Mouse (Mus musculus): ENCODE measurements around the gene Iqgap1. TPM values are rescaled to one million over a fixed set of nuclear protein-coding genes. Genes with fewer than 3 reads are reported as not detected.
A peak's percentile ranks its signal among the peaks of the same experiment; 100 is the strongest.

The Iqgap1 gene
- total and polyA plus RNA-seq, 2 experiments from 2014 or later, result 23.6 to 39.8 TPM

GRCm38 (mm10) chr7:80696903-80697302 lies 128.9 kb downstream of the Iqgap1 start:
- Histone ChIP-seq H3K27me3 (ENCODE audit: control insufficient read depth, insufficient read depth, low read length) (no peaks in the 10 kb centered on the region), H3K4me1 (ENCODE audit: control insufficient read depth, insufficient read depth) (no peaks in the 10 kb centered on the region), H3K4me2 (ENCODE audit: low read depth, low read length) (no peak overlapping the region), H3K9ac (replicated peaks; ENCODE audit: low read depth, low read length) (no peak overlapping the region), H3K9me3 (replicated peaks; ENCODE audit: control insufficient read depth, low read length) (no peaks in the 10 kb centered on the region), H3K4me3 (ENCODE audit: low read depth, low read length) (no peak overlapping the region), H3K27ac (ENCODE audit: low read depth) (no peak overlapping the region), H3K36me3 (replicated peaks; ENCODE audit: control insufficient read depth, insufficient read depth, low read length) (no peaks in the 10 kb centered on the region)
- ATAC-seq (ENCODE audit: insufficient read depth, low read depth) (no peak), DNase-seq (ENCODE audit: low spot score) (no peak)
- 38% methylated on average over 4 of the region's 4 CpGs for WGBS
- no peak for TF ChIP-seq EP300 (IDR thresholded peaks at IDR 0.05; ENCODE audit: low read depth)

- Histone ChIP-seq H3K9ac (replicated peaks; ENCODE audit: low read depth, low read length) (no peak overlapping the region), H3K4me1 (ENCODE audit: control insufficient read depth, insufficient read depth) (no peaks in the 10 kb centered on the region), H3K4me3 (ENCODE audit: low read depth, low read length) (no peak overlapping the region), H3K36me3 (replicated peaks; ENCODE audit: control insufficient read depth, insufficient read depth, low read length) (no peaks in the 10 kb centered on the region), H3K27me3 (ENCODE audit: control insufficient read depth, insufficient read depth, low read length) (no peaks in the 10 kb centered on the region), H3K4me2 (ENCODE audit: low read depth, low read length) (no peak overlapping the region), H3K27ac (ENCODE audit: low read depth) (no peak overlapping the region), H3K9me3 (replicated peaks; ENCODE audit: control insufficient read depth, low read length) (no peaks in the 10 kb centered on the region)
- TF ChIP-seq EP300 (IDR thresholded peaks at IDR 0.05; ENCODE audit: low read depth), result no peak
- TF ChIP-seq CTCF (IDR thresholded peaks at IDR 0.05; ENCODE audit: low read depth), result no peak
- no peak for DNase-seq (ENCODE audit: low spot score)
- no peak for ATAC-seq (ENCODE audit: insufficient read depth, low read depth)
- WGBS, result 20% methylated on average over 1 of the region's 1 CpGs
Measured at GRCm38 (mm10) chr7:80696334-80696733, 129.4 kb downstream of the Iqgap1 start.

GRCm38 (mm10) chr7:80692472-80692871 lies 133.3 kb downstream of the Iqgap1 start:
- DNase-seq (ENCODE audit: low spot score) (no peak), ATAC-seq (ENCODE audit: insufficient read depth, low read depth) (no peak)
- no peak overlapping the region for H3K27ac ChIP-seq (ENCODE audit: low read depth)
- no peaks in the 10 kb centered on the region for H3K36me3 ChIP-seq (replicated peaks; ENCODE audit: control insufficient read depth, insufficient read depth, low read length)
- no peaks in the 10 kb centered on the region for H3K9me3 ChIP-seq (replicated peaks; ENCODE audit: control insufficient read depth, low read length)
- no peak overlapping the region for H3K9ac ChIP-seq (replicated peaks; ENCODE audit: low read depth, low read length)
- H3K4me2 ChIP-seq (ENCODE audit: low read depth, low read length), result no peak overlapping the region
- H3K4me1 ChIP-seq (ENCODE audit: control insufficient read depth, insufficient read depth), result peaks cover 3% of the 10 kb centered on the region; the same call in 1 of the 2 replicates
- no peaks in the 10 kb centered on the region for H3K27me3 ChIP-seq (ENCODE audit: control insufficient read depth, insufficient read depth, low read length)
- H3K4me3 ChIP-seq (ENCODE audit: low read depth, low read length), result no peak overlapping the region
- 92% methylated on average over 9 of the region's 9 CpGs for WGBS
- TF ChIP-seq EP300 (IDR thresholded peaks at IDR 0.05; ENCODE audit: low read depth) (no peak), CTCF (IDR thresholded peaks at IDR 0.05; ENCODE audit: low read depth) (no peak)

GRCm38 (mm10) chr7:80691131-80691530 lies 134.6 kb downstream of the Iqgap1 start:
- no peaks in the 10 kb centered on the region for H3K9me3 ChIP-seq (replicated peaks; ENCODE audit: control insufficient read depth, low read length)
- 64% methylated on average over 6 of the region's 6 CpGs for WGBS
- no peaks in the 10 kb centered on the region for H3K27me3 ChIP-seq (ENCODE audit: control insufficient read depth, insufficient read depth, low read length)
- H3K36me3 ChIP-seq (replicated peaks; ENCODE audit: control insufficient read depth, insufficient read depth, low read length), result no peaks in the 10 kb centered on the region
- H3K27ac ChIP-seq (ENCODE audit: low read depth), result no peak overlapping the region
- DNase-seq (ENCODE audit: low spot score), result no peak
- no peak overlapping the region for H3K9ac ChIP-seq (replicated peaks; ENCODE audit: low read depth, low read length)
- TF ChIP-seq EP300 (IDR thresholded peaks at IDR 0.05; ENCODE audit: low read depth) (no peak), CTCF (IDR thresholded peaks at IDR 0.05; ENCODE audit: low read depth) (no peak)
- ATAC-seq (ENCODE audit: insufficient read depth, low read depth), result no peak
- H3K4me2 ChIP-seq (ENCODE audit: low read depth, low read length), result no peak overlapping the region
- H3K4me3 ChIP-seq (ENCODE audit: low read depth, low read length), result no peak overlapping the region
- H3K4me1 ChIP-seq (ENCODE audit: control insufficient read depth, insufficient read depth), result peaks cover 6% of the 10 kb centered on the region; the same call in 1 of the 2 replicates

- TF ChIP-seq CTCF (IDR thresholded peaks at IDR 0.05; ENCODE audit: low read depth), result no peak
- TF ChIP-seq EP300 (IDR thresholded peaks at IDR 0.05; ENCODE audit: low read depth), result no peak
- ATAC-seq (ENCODE audit: insufficient read depth, low read depth) (no peak), DNase-seq (ENCODE audit: low spot score) (peak; percentile 19)
- 23% methylated on average over 10 of the region's 10 CpGs for WGBS
- Histone ChIP-seq H3K27ac (ENCODE audit: low read depth) (peak overlapping the region; percentile 99), H3K4me1 (ENCODE audit: control insufficient read depth, insufficient read depth) (peaks cover 6% of the 10 kb centered on the region; the same call in 1 of the 2 replicates), H3K9me3 (replicated peaks; ENCODE audit: control insufficient read depth, low read length) (no peaks in the 10 kb centered on the region), H3K27me3 (ENCODE audit: control insufficient read depth, insufficient read depth, low read length) (no peaks in the 10 kb centered on the region), H3K4me2 (ENCODE audit: low read depth, low read length) (peak overlapping the region; percentile 79), H3K9ac (replicated peaks; ENCODE audit: low read depth, low read length) (peak overlapping the region; percentile 97), H3K36me3 (replicated peaks; ENCODE audit: control insufficient read depth, insufficient read depth, low read length) (no peaks in the 10 kb centered on the region), H3K4me3 (ENCODE audit: low read depth, low read length) (peak overlapping the region; percentile 90)
Measured at GRCm38 (mm10) chr7:80689221-80689591, 136.6 kb downstream of the Iqgap1 start.

GRCm38 (mm10) chr7:80688556-80689220 lies 137.1 kb downstream of the Iqgap1 start, which contains the start of gene Crtc3:
TSS of gene Crtc3 (minus strand) at chr7:80688877.
- H3K4me2 ChIP-seq (ENCODE audit: low read depth, low read length), result peak within 1 kb of the TSS; percentile 79
- H3K36me3 ChIP-seq (replicated peaks; ENCODE audit: control insufficient read depth, insufficient read depth, low read length), result no peaks in the 10 kb centered on the region
- no peak for TF ChIP-seq EP300 (IDR thresholded peaks at IDR 0.05; ENCODE audit: low read depth)
- no peak for TF ChIP-seq CTCF (IDR thresholded peaks at IDR 0.05; ENCODE audit: low read depth)
- DNase-seq (ENCODE audit: low spot score) (peak; percentile 72), ATAC-seq (ENCODE audit: insufficient read depth, low read depth) (peak; percentile 86)
- peaks cover 6% of the 10 kb centered on the region; the same call in 1 of the 2 replicates for H3K4me1 ChIP-seq (ENCODE audit: control insufficient read depth, insufficient read depth)
- H3K27ac ChIP-seq (ENCODE audit: low read depth), result peak within 1 kb of the TSS; percentile 99
- under 1% methylated on average over 49 of the region's 83 CpGs for WGBS
- peak within 1 kb of the TSS; percentile 90 for H3K4me3 ChIP-seq (ENCODE audit: low read depth, low read length)
- no peaks in the 10 kb centered on the region for H3K27me3 ChIP-seq (ENCODE audit: control insufficient read depth, insufficient read depth, low read length)
- no peaks in the 10 kb centered on the region for H3K9me3 ChIP-seq (replicated peaks; ENCODE audit: control insufficient read depth, low read length)
- peak within 1 kb of the TSS; percentile 97 for H3K9ac ChIP-seq (replicated peaks; ENCODE audit: low read depth, low read length)

Data from heart, postnatal 0 days (tissue).